Mouse (Mus musculus) embryo, embryonic 9.5 days (tissue): ENCODE data around the gene Abcc9.
A peak's percentile ranks its signal among the peaks of the same experiment; 100 is the strongest.

Experiments used
- DNase-seq: peaks from one replicate; pipeline ENCODE4 v3.0.0-alpha.2; 2017; ENCODE audit errors: extremely low spot score

The Abcc9 gene

GRCm38 (mm10) chr6:142701652-142702637 lies at the start of gene Abcc9:
TSS of gene Abcc9 (minus strand) at chr6:142702315.
- DNase-seq: peak; percentile 67

DNA sequence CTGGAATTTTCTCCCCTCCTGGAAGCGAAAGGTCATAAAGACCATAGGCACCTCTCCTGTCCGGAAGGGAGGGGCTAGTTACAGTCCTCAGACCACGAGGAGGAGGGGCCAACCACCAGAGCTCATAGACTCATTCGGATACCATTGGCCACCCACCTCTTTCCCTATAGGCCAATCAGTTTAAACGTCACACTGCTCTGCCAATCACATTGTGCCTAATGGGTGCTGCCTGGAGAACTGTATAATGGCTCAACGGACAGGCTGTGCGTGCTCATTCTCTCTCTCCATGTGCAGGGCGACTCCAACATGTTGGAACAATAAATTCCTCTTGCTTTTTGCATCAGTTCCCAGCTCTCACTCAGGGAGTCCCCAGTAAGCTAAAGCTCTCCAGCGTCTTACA lies 49.2 kb upstream of the Abcc9 start:
- no peak for DNase-seq

- DNase-seq: no peak
Measured at GRCm38 (mm10) chr6:142748057-142748708, 46.1 kb upstream of the Abcc9 start.

DNA sequence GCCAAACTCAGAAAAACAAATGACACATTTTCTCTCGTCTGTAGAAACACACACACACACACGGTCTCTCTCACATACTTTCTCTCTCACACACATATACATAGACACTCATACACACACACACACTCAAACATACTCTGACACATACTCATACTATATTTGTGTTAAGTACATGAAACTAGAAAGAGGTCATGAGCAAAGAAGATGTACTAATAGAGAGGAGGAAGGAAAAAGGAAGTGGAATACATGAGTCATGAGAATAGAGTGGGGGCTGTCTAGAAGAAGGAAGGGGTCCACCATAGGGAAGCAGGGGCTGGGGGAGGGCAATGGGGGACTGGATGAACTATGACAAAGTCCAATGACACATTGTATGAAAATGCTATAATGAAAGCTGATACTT lies 45.0 kb upstream of the Abcc9 start:
- no peak for DNase-seq

GRCm38 (mm10) chr6:142746765-142747164 lies 44.6 kb upstream of the Abcc9 start:
- no peak for DNase-seq

- DNase-seq: no peak
Measured at GRCm38 (mm10) chr6:142745484-142745883, 43.4 kb upstream of the Abcc9 start.

GRCm38 (mm10) chr6:142743193-142743592 lies 41.1 kb upstream of the Abcc9 start:
- no peak for DNase-seq

DNA sequence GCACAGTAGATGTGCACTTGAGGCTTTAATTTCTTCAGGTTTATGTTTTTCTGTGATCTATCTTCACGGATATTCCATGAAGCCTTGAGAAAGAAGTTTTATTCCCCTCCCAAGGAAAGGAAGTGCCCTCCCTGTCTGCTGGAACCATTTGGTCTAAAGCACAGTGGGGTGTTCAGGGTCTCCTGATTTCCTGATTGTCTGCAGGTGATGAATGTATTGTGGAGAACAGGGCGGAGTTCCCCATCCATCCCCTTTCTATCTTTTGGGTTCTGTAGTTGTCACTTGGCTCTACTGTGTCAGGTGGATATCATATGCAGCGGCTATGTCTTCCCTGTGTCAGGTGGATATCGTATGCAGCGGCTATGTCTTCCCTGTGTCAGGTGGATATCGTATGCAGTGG lies 39.6 kb upstream of the Abcc9 start:
- no peak for DNase-seq

DNA sequence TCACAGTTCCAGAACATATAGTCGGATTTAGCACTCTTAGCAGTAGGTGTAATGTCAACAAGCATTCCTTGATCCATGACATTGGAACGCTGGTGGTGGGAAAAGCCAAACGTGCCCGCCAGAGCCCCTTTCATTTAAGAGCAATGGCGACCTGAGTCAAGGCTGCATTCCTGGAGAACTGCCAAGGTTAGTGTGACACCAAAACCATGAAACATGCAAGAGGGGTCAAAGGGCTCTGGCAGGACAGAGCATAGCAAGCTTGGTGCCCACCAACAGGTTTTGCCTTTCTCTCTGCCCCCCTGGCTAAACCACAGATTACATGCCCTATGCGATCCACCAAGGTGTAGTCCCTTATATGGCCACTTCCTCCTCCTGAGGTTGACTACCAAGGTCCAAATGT lies 36.5 kb upstream of the Abcc9 start:
- no peak for DNase-seq

GRCm38 (mm10) chr6:142738225-142738624 lies 36.1 kb upstream of the Abcc9 start:
- DNase-seq: no peak

DNA sequence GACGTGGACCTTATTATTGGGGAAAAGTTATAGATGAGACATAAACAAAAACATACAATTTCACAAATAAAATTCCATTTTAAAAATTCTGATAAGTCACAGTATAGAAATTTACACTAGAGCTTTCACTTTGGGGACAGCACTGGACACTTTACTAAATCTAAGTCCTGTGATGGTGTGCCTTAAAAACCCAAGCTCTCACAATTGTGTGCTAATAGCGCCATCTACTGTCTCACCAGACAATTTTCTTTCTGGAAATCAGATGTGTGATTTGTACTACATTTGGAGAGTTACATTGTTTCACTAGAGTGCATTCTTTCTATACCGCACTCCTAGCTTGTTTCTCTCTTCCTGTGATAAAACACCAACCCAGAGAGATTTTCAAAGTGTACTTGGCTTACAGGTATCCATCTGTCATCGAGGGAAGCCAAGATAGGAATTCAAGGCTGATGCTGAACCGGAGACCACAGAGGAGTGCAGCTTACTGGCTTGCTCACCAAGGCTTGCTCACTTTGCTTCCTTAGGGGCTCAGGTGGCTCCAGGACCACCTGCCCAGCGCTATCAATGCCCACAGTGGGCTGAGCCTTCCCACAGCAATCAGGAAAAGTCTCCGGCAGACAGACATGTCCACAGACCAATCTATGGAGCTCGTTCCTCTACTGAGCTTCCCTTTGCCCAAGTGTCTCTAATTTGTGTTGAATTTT lies 33.3 kb upstream of the Abcc9 start:
- peak; percentile 48 for DNase-seq

- no peak for DNase-seq
Measured at GRCm38 (mm10) chr6:142732567-142733290, 30.6 kb upstream of the Abcc9 start.

GRCm38 (mm10) chr6:142726032-142726431 lies 23.9 kb upstream of the Abcc9 start:
- no peak for DNase-seq

DNA sequence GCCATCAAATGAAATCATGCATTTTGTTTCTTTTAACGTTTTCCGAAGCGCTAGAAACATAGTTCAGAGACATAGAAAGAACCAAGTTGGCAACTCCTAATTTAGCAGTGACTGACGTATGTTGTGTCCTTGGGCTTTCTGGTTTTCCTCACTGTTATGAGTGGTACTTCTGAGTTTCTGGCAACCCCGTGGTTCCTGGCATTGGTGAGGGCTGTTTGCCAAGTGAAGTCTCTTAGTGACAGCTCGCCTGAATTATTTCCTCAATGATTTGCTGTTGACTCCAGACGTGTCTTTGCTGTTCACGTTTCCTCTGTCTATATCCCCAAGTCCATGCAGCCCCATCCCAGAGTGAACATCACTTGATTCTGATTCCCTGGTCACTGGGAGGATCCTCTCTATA lies 19.6 kb upstream of the Abcc9 start:
- no peak for DNase-seq

DNA sequence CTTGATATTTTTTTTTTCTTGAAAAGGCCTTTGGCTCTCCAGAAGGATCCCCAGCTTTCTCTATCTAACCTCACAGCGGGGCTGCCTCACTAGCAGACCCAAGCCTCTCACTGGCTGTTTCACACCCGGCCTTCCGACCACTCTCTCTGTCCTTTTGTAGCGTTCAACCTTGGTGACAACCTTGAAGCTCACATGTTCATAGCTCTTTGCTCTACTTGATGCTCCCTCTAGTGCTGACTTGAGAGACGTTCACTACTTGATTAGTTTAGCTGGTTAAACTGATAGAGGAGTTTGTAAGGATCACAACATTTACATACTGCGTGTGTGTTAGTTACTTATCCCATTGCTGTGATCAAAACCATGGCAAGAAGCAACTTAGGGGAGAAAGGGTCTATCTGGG lies 18.5 kb upstream of the Abcc9 start:
- no peak for DNase-seq

DNA sequence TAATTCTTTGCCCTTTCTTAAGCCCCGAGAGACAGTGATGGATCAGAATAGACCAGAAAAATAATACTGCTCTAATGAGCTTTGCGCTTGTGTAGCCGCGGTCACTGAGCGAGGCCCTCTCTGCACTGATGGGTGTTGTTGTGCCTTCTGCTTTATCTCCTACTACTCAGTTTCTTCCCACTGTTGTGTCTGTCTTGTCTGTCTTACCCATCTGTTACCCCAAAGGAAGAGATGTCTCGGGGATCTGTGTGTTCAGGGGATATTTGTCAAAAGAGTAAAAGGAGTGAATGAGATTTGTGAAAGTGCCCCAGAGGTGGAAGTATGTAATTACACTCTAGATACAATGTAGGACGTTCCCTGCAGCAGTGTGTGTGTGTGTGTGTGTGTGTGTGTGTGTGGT lies 16.1 kb upstream of the Abcc9 start:
- DNase-seq: no peak

- DNase-seq: no peak
Measured at GRCm38 (mm10) chr6:142717186-142717585, 15.1 kb upstream of the Abcc9 start.

DNA sequence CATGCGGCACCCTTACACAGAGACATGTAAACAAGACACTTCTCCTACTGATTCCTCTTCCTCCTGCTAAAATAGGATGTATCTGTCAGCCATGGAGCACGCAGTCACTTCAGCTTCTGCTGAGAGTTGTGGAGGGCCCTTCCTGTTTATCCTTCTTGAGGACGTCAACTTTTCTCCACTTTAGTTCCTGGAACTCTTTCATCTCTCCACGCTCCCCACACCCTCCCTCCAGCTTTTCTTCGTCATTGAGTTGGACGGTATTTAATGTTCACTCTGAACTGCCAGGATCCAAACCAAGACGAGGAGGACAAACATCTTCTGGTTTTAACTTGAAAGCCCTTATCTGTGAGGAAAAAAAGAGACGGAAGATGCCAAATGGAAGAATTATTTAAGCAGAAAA lies 12.9 kb upstream of the Abcc9 start:
- no peak for DNase-seq

GRCm38 (mm10) chr6:142711106-142711505 lies 9.0 kb upstream of the Abcc9 start:
- DNase-seq: no peak

DNA sequence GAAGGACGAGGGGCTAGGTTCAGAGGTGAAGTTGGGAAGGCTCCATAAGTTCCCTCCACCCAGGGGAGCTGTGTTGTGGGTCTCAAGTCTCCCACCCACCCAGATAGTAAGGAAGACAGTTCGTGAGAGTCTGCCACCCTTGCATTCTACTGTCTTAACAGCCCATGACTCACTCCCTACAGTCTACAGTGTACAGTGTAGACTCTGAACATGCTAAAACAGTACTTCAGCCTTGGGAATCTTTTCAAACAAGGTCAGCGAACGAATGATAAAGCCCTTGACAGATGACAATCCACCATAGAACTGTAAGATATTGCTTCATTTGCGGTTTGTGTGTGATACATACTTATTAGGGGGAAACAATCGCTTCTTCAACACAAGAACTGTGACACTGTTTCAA lies 8.6 kb upstream of the Abcc9 start:
- DNase-seq: no peak

DNA sequence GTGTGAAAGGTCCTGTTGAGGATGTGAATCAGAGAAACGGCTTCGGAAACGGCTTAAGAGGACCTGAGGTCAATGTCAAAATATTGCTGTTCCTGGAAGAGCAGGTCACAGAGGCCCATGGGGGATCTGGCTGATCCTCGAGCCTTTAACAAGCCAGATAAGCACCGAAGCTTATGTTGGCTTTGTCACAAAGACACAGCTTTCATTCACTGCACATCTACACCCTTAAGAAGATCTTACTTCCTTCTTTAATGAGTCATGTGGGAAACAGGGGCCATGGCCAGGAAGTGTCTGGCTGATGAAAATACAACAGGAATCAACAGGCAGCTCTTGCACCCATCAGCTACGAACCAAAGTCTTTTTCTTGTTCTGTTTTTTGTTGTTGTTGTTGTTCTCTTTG lies 6.3 kb upstream of the Abcc9 start:
- no peak for DNase-seq

DNA sequence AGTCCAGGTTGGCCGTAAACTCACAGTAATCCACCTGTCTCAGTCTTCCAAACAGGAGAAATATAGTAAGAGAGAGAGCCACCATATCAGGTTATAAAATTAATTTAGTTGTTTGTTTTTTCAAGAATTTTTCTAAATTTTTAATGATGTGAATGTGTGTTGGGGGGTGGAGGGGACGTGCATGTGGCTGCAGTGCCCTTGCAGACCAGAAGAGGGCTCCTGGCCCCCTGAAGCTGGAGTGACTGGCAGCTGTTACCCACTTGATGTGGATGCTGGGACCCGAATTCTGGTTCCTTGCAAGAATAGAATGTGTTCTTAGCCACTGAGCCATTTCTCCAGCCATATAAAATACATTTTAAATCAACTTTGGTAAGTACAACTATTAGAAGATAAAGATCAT lies 4.6 kb upstream of the Abcc9 start:
- DNase-seq: no peak
